Mouse (Mus musculus) MEL (cell line): Measurements from ENCODE around the gene Prkcz. TPM values are rescaled to one million over a fixed set of nuclear protein-coding genes. Genes with fewer than 3 reads are reported as not detected.

ENCODE experiments used
- DNase-seq: peaks from one replicate; pipeline ENCODE4 v3.0.0; 2011; ENCODE audit warnings: low read depth, low spot score
- H3K27ac ChIP-seq: 2 replicates; pipeline ENCODE4 v1.5.1; 2012; ENCODE audit warnings: low read depth, mild to moderate bottlenecking, control low read depth, low read length, moderate library complexity; ENCODE audit not compliant: control insufficient read depth
- H3K27me3 ChIP-seq, 2 experiments: fragments of 150-350 bp in 1 of 2; sonication (generic) in 1 of 2; 2 replicates each; pipeline ENCODE4 v1.6.1; 2012; ENCODE audit warnings: low read length in 2 of 2, mild to moderate bottlenecking in 2 of 2, improper control_type of control experiment in 1 of 2, moderate library complexity in 1 of 2; ENCODE audit not compliant: insufficient read depth in 2 of 2, control insufficient read depth in 1 of 2
- H3K36me3 ChIP-seq, 2 experiments: 2 replicates each; pipeline ENCODE4 v1.6.1; 2012 to 2014; ENCODE audit warnings: low read length in 2 of 2, improper control_type of control experiment in 1 of 2, inconsistent platforms in 1 of 2, mild to moderate bottlenecking in 1 of 2; ENCODE audit not compliant: insufficient read depth in 2 of 2, control insufficient read depth in 1 of 2
- H3K4me1 ChIP-seq, 2 experiments: fragments of 150-350 bp in 1 of 2; sonication (generic) in 1 of 2; 2 replicates each; pipeline ENCODE4 v1.6.1; 2012; ENCODE audit warnings: low read length in 2 of 2, improper control_type of control experiment in 1 of 2, mild to moderate bottlenecking in 1 of 2; ENCODE audit not compliant: insufficient read depth in 2 of 2, control insufficient read depth in 1 of 2
- H3K4me3 ChIP-seq, 2 experiments: fragments of 150-350 bp in 1 of 2; sonication (generic) in 1 of 2; 2 replicates each; pipeline ENCODE4 v1.5.1; 2012; ENCODE audit warnings: low read depth in 2 of 2, low read length in 2 of 2, mild to moderate bottlenecking in 2 of 2, moderate library complexity in 2 of 2, control low read depth in 1 of 2, improper control_type of control experiment in 1 of 2; ENCODE audit not compliant: control insufficient read depth in 1 of 2, insufficient read depth in 1 of 2
- H3K79me2 ChIP-seq: 2 replicates; pipeline ENCODE4 v1.6.1; 2012; ENCODE audit warnings: mild to moderate bottlenecking, low read length, moderate library complexity; ENCODE audit not compliant: control insufficient read depth, poor library complexity, insufficient read depth
- H3K9ac ChIP-seq: 2 replicates; pipeline ENCODE4 v1.6.1; 2012; ENCODE audit warnings: low read depth, mild to moderate bottlenecking, control low read depth, low read length, moderate library complexity; ENCODE audit not compliant: control insufficient read depth, poor library complexity, severe bottlenecking
- H3K9me3 ChIP-seq: fragments of 150-350 bp; sonication (generic); replicated peaks from 2 replicates; pipeline ENCODE4 v1.6.1; 2012; ENCODE audit warnings: mild to moderate bottlenecking, low read length, improper control_type of control experiment, moderate library complexity; ENCODE audit not compliant: insufficient read depth
- CHD1 ChIP-seq: IDR thresholded peaks from 2 replicates; pipeline ENCODE4 v1.6.1; 2012; ENCODE audit warnings: low read depth, mild to moderate bottlenecking, inconsistent platforms, low read length, improper control_type of control experiment
- EP300 ChIP-seq, 2 experiments: IDR thresholded peaks; 2 replicates each; pipeline ENCODE4 v1.6.1; 2011; ENCODE audit warnings: improper control_type of control experiment in 2 of 2, low read length in 2 of 2, low read depth in 1 of 2, mild to moderate bottlenecking in 1 of 2
- HCFC1 ChIP-seq: IDR thresholded peaks from 2 replicates; pipeline ENCODE4 v1.6.1; 2012; ENCODE audit warnings: low read depth, mild to moderate bottlenecking, inconsistent platforms, low read length, improper control_type of control experiment, moderate library complexity
- JUND ChIP-seq: IDR thresholded peaks from 2 replicates; pipeline ENCODE4 v1.6.1; 2011; ENCODE audit warnings: low read depth, mild to moderate bottlenecking, improper control_type of control experiment, low read length
- MXI1 ChIP-seq: IDR thresholded peaks from 2 replicates; pipeline ENCODE4 v1.6.1; 2011; ENCODE audit warnings: mild to moderate bottlenecking, low read depth, low read length, improper control_type of control experiment
- RCOR1 ChIP-seq: IDR thresholded peaks from 2 replicates; pipeline ENCODE4 v1.6.1; 2012; ENCODE audit warnings: low read depth, mild to moderate bottlenecking, inconsistent platforms, low read length, improper control_type of control experiment
- TCF12 ChIP-seq: IDR thresholded peaks from 2 replicates; pipeline ENCODE4 v1.6.1; 2014; ENCODE audit warnings: low read depth, mild to moderate bottlenecking, inconsistent platforms, low read length, improper control_type of control experiment, moderate library complexity
- USF1 ChIP-seq: IDR thresholded peaks from 2 replicates; pipeline ENCODE4 v1.6.1; 2014; ENCODE audit warnings: low read depth, mild to moderate bottlenecking, inconsistent platforms, low read length, improper control_type of control experiment, moderate library complexity
- ZKSCAN1 ChIP-seq: IDR thresholded peaks from 2 replicates; pipeline ENCODE4 v1.6.1; 2012; ENCODE audit warnings: low read depth, mild to moderate bottlenecking, inconsistent platforms, low read length, improper control_type of control experiment, moderate library complexity
- ZMIZ1 ChIP-seq: IDR thresholded peaks from 2 replicates; pipeline ENCODE4 v1.6.1; 2012; ENCODE audit warnings: low read depth, mild to moderate bottlenecking, inconsistent platforms, low read length, improper control_type of control experiment, moderate library complexity
- ZNF384 ChIP-seq: IDR thresholded peaks from 2 replicates; pipeline ENCODE4 v1.6.1; 2012; ENCODE audit warnings: low read depth, mild to moderate bottlenecking, inconsistent platforms, low read length, improper control_type of control experiment
- polyA plus RNA-seq, 2 experiments: library from polyadenylated mRNA; stranded (reverse) in 1 of 2; unstranded in 1 of 2; fragments of >175 nt in 1 of 2; fragments of >200 nt in 1 of 2; gene quantifications; 2 replicates each; pipeline versions ENCODE4 v1.2.1 to v1.2.4; 2012; ENCODE audit warnings: low replicate concordance in 2 of 2, low read depth in 1 of 2; ENCODE audit not compliant: insufficient read length in 2 of 2, insufficient read depth in 1 of 2, missing spikeins in 1 of 2
- total RNA-seq: library from RNA; depleted of rRNA; stranded (reverse); fragments of 300-350 nt; gene quantifications from 2 replicates; pipeline ENCODE4 v1.2.3, GENCODE M21; 2012

The Prkcz gene
- total and polyA plus RNA-seq, 3 experiments = 0.12 to 0.92 TPM; not detected in 1

GRCm38 (mm10) chr4:155220213-155221100, 140.7 kb downstream of the Prkcz start:
- peaks cover 0 to 6% of the 10 kb centered on the region in 2 experiments; a peak in 2 of 4 replicates for H3K36me3 ChIP-seq
- H3K4me1 ChIP-seq = peaks cover 11 to 26% of the 10 kb centered on the region in 2 experiments
- no peak overlapping the region for H3K27ac ChIP-seq
- no peaks in the 10 kb centered on the region for H3K27me3 ChIP-seq
- peaks cover 37% of the 10 kb centered on the region for H3K79me2 ChIP-seq
- peak; percentile 20 for DNase-seq
- H3K9ac ChIP-seq = peak overlapping the region; percentile 57
- H3K9me3 ChIP-seq = no peaks in the 10 kb centered on the region
- TF ChIP-seq HCFC1 (no peak), TCF12 (no peak), ZKSCAN1 (no peak), ZMIZ1 (no peak), CHD1 (no peak), MXI1 (no peak), RCOR1 (no peak)
- H3K4me3 ChIP-seq = peak overlapping the region; percentile 61 to 85

- no peak for DNase-seq
- Histone ChIP-seq H3K36me3 (peaks cover 0 to 6% of the 10 kb centered on the region in 2 experiments; a peak in 2 of 4 replicates), H3K27ac (no peak overlapping the region), H3K9me3 (no peaks in the 10 kb centered on the region), H3K27me3 (no peaks in the 10 kb centered on the region), H3K79me2 (peaks cover 41% of the 10 kb centered on the region), H3K4me1 (peaks cover 11 to 26% of the 10 kb centered on the region in 2 experiments), H3K4me3 (no peak overlapping the region), H3K9ac (no peak overlapping the region)
- TF ChIP-seq JUND = no peak
- no peak for TF ChIP-seq EP300 (IDR thresholded peaks at IDR 0.05; ENCODE audit: low read depth in 1 of 2, low read length in 2 of 2)
These were observed 141.6 kb downstream of the Prkcz start for GRCm38 (mm10) chr4:155219271-155220212.

GRCm38 (mm10) chr4:155218104-155218732, 142.9 kb downstream of the Prkcz start:
- Histone ChIP-seq H3K4me3 (no peak overlapping the region), H3K9ac (no peak overlapping the region), H3K9me3 (no peaks in the 10 kb centered on the region), H3K27ac (no peak overlapping the region), H3K36me3 (peaks cover 0 to 6% of the 10 kb centered on the region in 2 experiments; a peak in 2 of 4 replicates), H3K79me2 (peaks cover 45% of the 10 kb centered on the region), H3K4me1 (peaks cover 11 to 19% of the 10 kb centered on the region in 2 experiments), H3K27me3 (no peaks in the 10 kb centered on the region)
- DNase-seq = no peak
- TF ChIP-seq ZNF384 (no peak), USF1 (no peak), RCOR1 (no peak)
